Mouse (Mus musculus): ENCODE data around the gene Teddm1b. TPM values are rescaled to one million over a fixed set of nuclear protein-coding genes. Genes with fewer than 3 reads are reported as not detected.

The Teddm1b gene
- polyA plus RNA-seq, 1 experiment from 2014 or later, result 0.08 TPM

- H3K27ac ChIP-seq, result no peak within 1 kb of the TSS
- ATAC-seq (ENCODE audit: insufficient number of reproducible peaks, low FRiP score, low TSS enrichment, low read depth), result no peak
- H3K36me3 ChIP-seq, result no peaks in the 10 kb centered on the region
- no peak within 1 kb of the TSS for H3K4me2 ChIP-seq
- H3K27me3 ChIP-seq, result no peaks in the 10 kb centered on the region
- 49% methylated on average over 4 of the region's 4 CpGs for WGBS
- no peak within 1 kb of the TSS for H3K4me3 ChIP-seq
- no peak within 1 kb of the TSS for H3K9ac ChIP-seq
- H3K9me3 ChIP-seq, result no peaks in the 10 kb centered on the region
- H3K4me1 ChIP-seq, result peaks cover 7% of the 10 kb centered on the region
Observed at GRCm38 (mm10) chr1:153891442-153891841, 17.3 kb downstream of the Teddm1b start, which contains the start of gene Teddm1a. Gene Teddm1a (plus strand): TSS chr1:153891742.

- H3K9me3 ChIP-seq, result no peaks in the 10 kb centered on the region
- H3K4me1 ChIP-seq, result peaks cover 7% of the 10 kb centered on the region
- WGBS, result 51% methylated on average over 2 of the region's 2 CpGs
- no peaks in the 10 kb centered on the region for H3K36me3 ChIP-seq
- no peak overlapping the region for H3K27ac ChIP-seq
- H3K27me3 ChIP-seq, result no peaks in the 10 kb centered on the region
- no peak overlapping the region for H3K9ac ChIP-seq
- no peak overlapping the region for H3K4me3 ChIP-seq
- ATAC-seq (ENCODE audit: insufficient number of reproducible peaks, low FRiP score, low TSS enrichment, low read depth), result no peak
- no peak overlapping the region for H3K4me2 ChIP-seq
Observed at GRCm38 (mm10) chr1:153893746-153894145, 19.6 kb downstream of the Teddm1b start.

- H3K9me3 ChIP-seq, result no peaks in the 10 kb centered on the region
- H3K36me3 ChIP-seq, result no peaks in the 10 kb centered on the region
- ATAC-seq (ENCODE audit: insufficient number of reproducible peaks, low FRiP score, low TSS enrichment, low read depth), result no peak
- H3K9ac ChIP-seq, result no peak overlapping the region; the same call in 1 of the 2 replicates
- no peak overlapping the region for H3K4me3 ChIP-seq
- H3K27ac ChIP-seq, result peak overlapping the region; percentile 17; the same call in 1 of the 2 replicates
- H3K4me2 ChIP-seq, result no peak overlapping the region
- 51% methylated on average over 8 of the region's 8 CpGs for WGBS
- peaks cover 13% of the 10 kb centered on the region for H3K4me1 ChIP-seq
- no peaks in the 10 kb centered on the region for H3K27me3 ChIP-seq
Observed at GRCm38 (mm10) chr1:153894201-153894893, 20.2 kb downstream of the Teddm1b start.

- 34% methylated on average over 5 of the region's 5 CpGs for WGBS
- Histone ChIP-seq H3K36me3 (no peaks in the 10 kb centered on the region), H3K4me1 (peaks cover 14% of the 10 kb centered on the region), H3K4me2 (no peak overlapping the region), H3K27ac (no peak overlapping the region), H3K9me3 (no peaks in the 10 kb centered on the region), H3K9ac (no peak overlapping the region), H3K4me3 (no peak overlapping the region), H3K27me3 (no peaks in the 10 kb centered on the region)
- no peak for ATAC-seq (ENCODE audit: insufficient number of reproducible peaks, low FRiP score, low TSS enrichment, low read depth)
Observed at GRCm38 (mm10) chr1:153894979-153895378, 20.8 kb downstream of the Teddm1b start.

- no peak overlapping the region for H3K9ac ChIP-seq
- 80% methylated on average over 8 of the region's 8 CpGs for WGBS
- no peak overlapping the region for H3K4me3 ChIP-seq
- no peaks in the 10 kb centered on the region for H3K27me3 ChIP-seq
- ATAC-seq (ENCODE audit: insufficient number of reproducible peaks, low FRiP score, low TSS enrichment, low read depth), result no peak
- no peak overlapping the region for H3K27ac ChIP-seq
- no peaks in the 10 kb centered on the region for H3K36me3 ChIP-seq
- peaks cover 26% of the 10 kb centered on the region for H3K4me1 ChIP-seq
- no peaks in the 10 kb centered on the region for H3K9me3 ChIP-seq
- H3K4me2 ChIP-seq, result no peak overlapping the region
Observed at GRCm38 (mm10) chr1:153897196-153897595, 23.1 kb downstream of the Teddm1b start.

GRCm38 (mm10) chr1:153898989-153899730 is 25.0 kb downstream of the Teddm1b start:
- peaks cover 15% of the 10 kb centered on the region for H3K36me3 ChIP-seq
- ATAC-seq (ENCODE audit: insufficient number of reproducible peaks, low FRiP score, low TSS enrichment, low read depth), result no peak
- WGBS, result 18% methylated on average over 22 of the region's 22 CpGs

GRCm38 (mm10) chr1:153899731-153900380 is 25.7 kb downstream of the Teddm1b start, which contains the start of the genes Glul and Teddm2:
Gene Glul (plus strand): TSS chr1:153899944.
Gene Teddm2 (minus strand): TSS chr1:153900228.
- ATAC-seq (ENCODE audit: insufficient number of reproducible peaks, low FRiP score, low TSS enrichment, low read depth), result peak; percentile 95
- Histone ChIP-seq H3K27ac (peak within 1 kb of the TSS; percentile 97), H3K4me2 (peak within 1 kb of the TSS; percentile 82), H3K4me1 (peaks cover 26% of the 10 kb centered on the region), H3K9me3 (no peaks in the 10 kb centered on the region), H3K36me3 (peaks cover 22% of the 10 kb centered on the region), H3K27me3 (no peaks in the 10 kb centered on the region), H3K4me3 (peak within 1 kb of the TSS; percentile 79), H3K9ac (peak within 1 kb of the TSS; percentile 84)
- WGBS, result under 1% methylated on average over 51 of the region's 51 CpGs

More at GRCm38 (mm10) chr1:153898989-153899730, 25.0 kb downstream of the Teddm1b start:
- H3K4me2 ChIP-seq, result peak overlapping the region; percentile 82
- no peaks in the 10 kb centered on the region for H3K9me3 ChIP-seq
- H3K27me3 ChIP-seq, result no peaks in the 10 kb centered on the region
- peaks cover 28% of the 10 kb centered on the region for H3K4me1 ChIP-seq
- peak overlapping the region; percentile 97 for H3K27ac ChIP-seq
- H3K4me3 ChIP-seq, result peak overlapping the region; percentile 79
- peak overlapping the region; percentile 84 for H3K9ac ChIP-seq

- Histone ChIP-seq H3K9ac (peak overlapping the region; percentile 84), H3K27me3 (no peaks in the 10 kb centered on the region), H3K4me3 (peak overlapping the region; percentile 79), H3K9me3 (no peaks in the 10 kb centered on the region), H3K27ac (peak overlapping the region; percentile 97), H3K4me1 (peaks cover 23% of the 10 kb centered on the region), H3K4me2 (peak overlapping the region; percentile 82), H3K36me3 (peaks cover 27% of the 10 kb centered on the region)
- 0% methylated on average over 35 of the region's 36 CpGs for WGBS
- peak; percentile 7; the same call in 1 of the 2 replicates for ATAC-seq (ENCODE audit: insufficient number of reproducible peaks, low FRiP score, low TSS enrichment, low read depth)
Observed at GRCm38 (mm10) chr1:153900381-153900780, 26.2 kb downstream of the Teddm1b start.

- peaks cover 35% of the 10 kb centered on the region for H3K36me3 ChIP-seq
- peak overlapping the region; percentile 79 for H3K4me3 ChIP-seq
- ATAC-seq (ENCODE audit: insufficient number of reproducible peaks, low FRiP score, low TSS enrichment, low read depth), result no peak
- H3K27me3 ChIP-seq, result no peaks in the 10 kb centered on the region
- WGBS, result under 1% methylated on average over 25 of the region's 25 CpGs
- H3K4me1 ChIP-seq, result peaks cover 23% of the 10 kb centered on the region
- peak overlapping the region; percentile 84 for H3K9ac ChIP-seq
- H3K4me2 ChIP-seq, result peak overlapping the region; percentile 82
- H3K9me3 ChIP-seq, result no peaks in the 10 kb centered on the region
- H3K27ac ChIP-seq, result peak overlapping the region; percentile 97
Observed at GRCm38 (mm10) chr1:153900860-153901730, 26.9 kb downstream of the Teddm1b start.

GRCm38 (mm10) chr1:153903006-153903405 is 28.9 kb downstream of the Teddm1b start:
- Histone ChIP-seq H3K27ac (no peak overlapping the region), H3K4me2 (no peak overlapping the region), H3K4me3 (no peak overlapping the region), H3K36me3 (peaks cover 52% of the 10 kb centered on the region), H3K9me3 (no peaks in the 10 kb centered on the region), H3K9ac (no peak overlapping the region), H3K4me1 (peaks cover 23% of the 10 kb centered on the region), H3K27me3 (no peaks in the 10 kb centered on the region)
- ATAC-seq (ENCODE audit: insufficient number of reproducible peaks, low FRiP score, low TSS enrichment, low read depth), result no peak
- WGBS, result 92% methylated on average over 13 of the region's 13 CpGs

GRCm38 (mm10) chr1:153904236-153904635 is 30.1 kb downstream of the Teddm1b start:
- no peak for ATAC-seq (ENCODE audit: insufficient number of reproducible peaks, low FRiP score, low TSS enrichment, low read depth)
- no peak overlapping the region for H3K9ac ChIP-seq
- H3K36me3 ChIP-seq, result peaks cover 61% of the 10 kb centered on the region
- no peak overlapping the region for H3K4me3 ChIP-seq
- H3K9me3 ChIP-seq, result no peaks in the 10 kb centered on the region
- no peak overlapping the region for H3K4me2 ChIP-seq
- H3K4me1 ChIP-seq, result peaks cover 17% of the 10 kb centered on the region
- 87% methylated on average over 14 of the region's 14 CpGs for WGBS
- H3K27ac ChIP-seq, result no peak overlapping the region
- H3K27me3 ChIP-seq, result no peaks in the 10 kb centered on the region
